Mouse (Mus musculus) CH12.LX (cell line): ENCODE measurements around the gene Chrm3. TPM values are rescaled to one million over a fixed set of nuclear protein-coding genes. Genes with fewer than 3 reads are reported as not detected.

ENCODE experiments used
- DNase-seq: peaks from one replicate; pipeline ENCODE4 v3.0.0-alpha.2; 2013; ENCODE audit errors: extremely low read depth
- H3K27ac ChIP-seq: 2 replicates; pipeline ENCODE4 v1.5.1; 2012; ENCODE audit warnings: low read depth, mild to moderate bottlenecking, control low read depth, moderate library complexity; ENCODE audit not compliant: insufficient read depth
- H3K27me3 ChIP-seq: replicated peaks from 2 replicates; pipeline ENCODE3; 2012; ENCODE audit warnings: inconsistent platforms
- H3K36me3 ChIP-seq, 2 experiments: replicated peaks in 1 of 2; 2 replicates each; pipeline versions ENCODE3 to v1.6.1; 2012; ENCODE audit warnings: inconsistent platforms in 1 of 2, low read length in 1 of 2, mild to moderate bottlenecking in 1 of 2, mixed read lengths in 1 of 2, moderate library complexity in 1 of 2; ENCODE audit not compliant: control insufficient read depth in 1 of 2, insufficient read depth in 1 of 2
- H3K4me1 ChIP-seq, 2 experiments: 2 replicates each; pipeline ENCODE4 v1.6.1; 2012; ENCODE audit warnings: inconsistent platforms in 1 of 2, moderate library complexity in 1 of 2; ENCODE audit not compliant: insufficient read depth in 2 of 2, control insufficient read depth in 1 of 2
- H3K4me2 ChIP-seq: 2 replicates; pipeline ENCODE4 v1.6.1; 2012; ENCODE audit warnings: low read depth, mild to moderate bottlenecking, control low read depth; ENCODE audit not compliant: poor library complexity, insufficient read depth, severe bottlenecking
- H3K4me3 ChIP-seq, 3 experiments: fragments of 150-350 bp in 1 of 3; sonication (generic) in 1 of 3; replicated peaks in 1 of 3; 2 replicates each; pipeline versions ENCODE3 to v1.5.1; 2011 to 2012; ENCODE audit warnings: low read depth in 2 of 3, low read length in 2 of 3, mild to moderate bottlenecking in 2 of 3, moderate library complexity in 2 of 3, control low read depth in 1 of 3, improper control_type of control experiment in 1 of 3, inconsistent platforms in 1 of 3, mixed read lengths in 1 of 3; ENCODE audit not compliant: poor library complexity in 1 of 3
- H3K79me2 ChIP-seq: replicated peaks from 2 replicates; pipeline ENCODE4 v1.6.1; 2012; ENCODE audit warnings: mild to moderate bottlenecking, moderate library complexity; ENCODE audit not compliant: control insufficient read depth, poor library complexity, insufficient read depth, severe bottlenecking; ENCODE audit errors: extremely low read depth
- H3K9ac ChIP-seq: 2 replicates; pipeline ENCODE4 v1.6.1; 2012; ENCODE audit warnings: low read depth, mild to moderate bottlenecking, control low read depth, moderate library complexity; ENCODE audit not compliant: insufficient read depth
- H3K9me3 ChIP-seq: replicated peaks from 2 replicates; pipeline ENCODE3; 2012; ENCODE audit warnings: low read length, inconsistent platforms, mixed read lengths
- CHD1 ChIP-seq: IDR thresholded peaks from 2 replicates; pipeline ENCODE4 v1.6.1; 2012; ENCODE audit warnings: low read depth, low read length, improper control_type of control experiment, inconsistent platforms
- E2F4 ChIP-seq: IDR thresholded peaks from 2 replicates; pipeline ENCODE4 v1.6.1; 2011; ENCODE audit warnings: low read depth, low read length, improper control_type of control experiment; ENCODE audit not compliant: insufficient replicate concordance
- ELF1 ChIP-seq: IDR thresholded peaks from 2 replicates; pipeline ENCODE4 v1.6.1; 2014; ENCODE audit warnings: low read depth, mild to moderate bottlenecking, inconsistent platforms, low read length, improper control_type of control experiment
- ETS1 ChIP-seq: conservative IDR thresholded peaks from 2 replicates; pipeline ENCODE4 v1.6.1; 2012; ENCODE audit warnings: low read depth, mild to moderate bottlenecking, inconsistent platforms, low read length, improper control_type of control experiment, moderate library complexity
- HCFC1 ChIP-seq: IDR thresholded peaks from 2 replicates; pipeline ENCODE4 v1.6.1; 2012; ENCODE audit warnings: low read depth, mild to moderate bottlenecking, inconsistent platforms, low read length, improper control_type of control experiment
- IRF4 ChIP-seq: IDR thresholded peaks from 2 replicates; pipeline ENCODE4 v1.6.1; 2014; ENCODE audit warnings: low read depth, mild to moderate bottlenecking, inconsistent platforms, low read length, improper control_type of control experiment
- KAT2A ChIP-seq: IDR thresholded peaks from 2 replicates; pipeline ENCODE4 v1.6.1; 2012; ENCODE audit warnings: low read length, improper control_type of control experiment, inconsistent platforms; ENCODE audit not compliant: insufficient replicate concordance
- MAX ChIP-seq: IDR thresholded peaks from 2 replicates; pipeline ENCODE4 v1.6.1; 2011; ENCODE audit warnings: low read length, improper control_type of control experiment
- MEF2A ChIP-seq: IDR thresholded peaks from 2 replicates; pipeline ENCODE4 v1.6.1; 2014; ENCODE audit warnings: low read depth, mild to moderate bottlenecking, inconsistent platforms, low read length, improper control_type of control experiment, borderline replicate concordance
- MXI1 ChIP-seq: IDR thresholded peaks from 2 replicates; pipeline ENCODE4 v1.6.1; 2011; ENCODE audit warnings: mild to moderate bottlenecking, low read depth, low read length, improper control_type of control experiment
- MYC ChIP-seq: IDR thresholded peaks from 2 replicates; pipeline ENCODE4 v1.6.1; 2011; ENCODE audit warnings: low read depth, mild to moderate bottlenecking, improper control_type of control experiment, low read length
- NELFE ChIP-seq: IDR thresholded peaks from 2 replicates; pipeline ENCODE4 v1.6.1; 2011; ENCODE audit warnings: low read depth, low read length, improper control_type of control experiment
- NRF1 ChIP-seq: IDR thresholded peaks from 2 replicates; pipeline ENCODE4 v1.6.1; 2014; ENCODE audit warnings: low read depth, mild to moderate bottlenecking, inconsistent platforms, low read length, improper control_type of control experiment, moderate library complexity
- POLR2A ChIP-seq: IDR thresholded peaks from 2 replicates; pipeline ENCODE4 v1.6.1; 2011; ENCODE audit warnings: low read depth, mild to moderate bottlenecking, improper control_type of control experiment, low read length
- POLR2AphosphoS2 ChIP-seq: IDR thresholded peaks from 2 replicates; pipeline ENCODE4 v1.6.1; 2011; ENCODE audit warnings: low read depth, low read length, improper control_type of control experiment
- RAD21 ChIP-seq: IDR thresholded peaks from 2 replicates; pipeline ENCODE4 v1.6.1; 2011; ENCODE audit warnings: low read depth, mild to moderate bottlenecking, low read length, improper control_type of control experiment, moderate library complexity
- RCOR1 ChIP-seq: conservative IDR thresholded peaks from 2 replicates; pipeline ENCODE4 v1.6.1; 2012; ENCODE audit warnings: low read depth, mild to moderate bottlenecking, inconsistent platforms, low read length, improper control_type of control experiment
- SMC3 ChIP-seq: IDR thresholded peaks from 2 replicates; pipeline ENCODE4 v1.6.1; 2011; ENCODE audit warnings: low read depth, low read length, improper control_type of control experiment
- TCF12 ChIP-seq: IDR thresholded peaks from 2 replicates; pipeline ENCODE4 v1.6.1; 2014; ENCODE audit warnings: low read depth, mild to moderate bottlenecking, inconsistent platforms, low read length, improper control_type of control experiment
- USF1 ChIP-seq: IDR thresholded peaks from 2 replicates; pipeline ENCODE4 v1.6.1; 2014; ENCODE audit warnings: low read depth, mild to moderate bottlenecking, inconsistent platforms, low read length, improper control_type of control experiment
- USF2 ChIP-seq: conservative IDR thresholded peaks from 2 replicates; pipeline ENCODE4 v1.6.1; 2011; ENCODE audit warnings: low read depth, low read length, improper control_type of control experiment
- ZMIZ1 ChIP-seq: IDR thresholded peaks from 2 replicates; pipeline ENCODE4 v1.6.1; 2012; ENCODE audit warnings: low read depth, mild to moderate bottlenecking, inconsistent platforms, low read length, improper control_type of control experiment
- dilution Hi-C: fragments of 300-500 bp; cut with MboI; formaldehyde crosslinking; loops from 2 replicates; pipeline ENCODE4 v1.14.3; 2020; ENCODE audit warnings: low sequenced_read_pairs; ENCODE audit not compliant: extremely low pct_unique_long_range_greater_than_20kb, extremely low pct_ligation_motif_present
- in situ Hi-C: fragments of 300-500 bp; cut with MboI; formaldehyde crosslinking; loops from 3 replicates; pipeline ENCODE4 v1.14.3; 2019; ENCODE audit warnings: low sequenced_read_pairs, low pct_ligation_motif_present, low pct_unique_long_range_greater_than_20kb, mixed read lengths
- polyA plus RNA-seq: library from polyadenylated mRNA; unstranded; fragments of >175 nt; gene quantifications from 2 replicates; pipeline ENCODE4 v1.2.1, GENCODE M21; 2012; ENCODE audit warnings: low read depth; ENCODE audit not compliant: insufficient read length
- total RNA-seq, 2 experiments: library from RNA; depleted of rRNA; stranded (reverse); fragments of 300-350 nt in 1 of 2; fragments of >200 nt in 1 of 2; gene quantifications; 2 replicates each; pipeline ENCODE4 v1.2.3; 2012 to 2014

The Chrm3 gene
- total and polyA plus RNA-seq, 3 experiments, result not detected

DNA sequence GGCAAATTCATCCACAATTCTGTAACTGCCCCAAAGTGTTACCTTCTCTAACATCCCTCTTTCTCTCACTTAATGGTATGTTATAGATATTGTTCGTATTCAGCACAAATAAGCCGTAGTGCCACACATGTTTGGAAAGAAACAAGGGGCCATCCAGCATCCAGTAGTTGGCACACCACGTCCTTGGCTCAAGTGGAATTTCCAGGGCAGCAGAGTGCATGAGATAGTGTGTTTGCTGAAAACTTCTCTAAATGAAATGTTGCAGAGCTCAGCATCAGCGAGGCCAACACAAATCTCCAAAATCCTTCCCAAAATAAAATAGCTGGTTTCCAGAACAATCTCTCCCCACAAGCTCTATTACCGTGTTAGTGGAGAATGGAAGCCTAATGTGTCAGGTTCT, 473.4 kb downstream of the Chrm3 start:
- no peaks in the 10 kb centered on the region for H3K9me3 ChIP-seq
- no peak for DNase-seq
- H3K4me2 ChIP-seq, result no peak overlapping the region
- H3K4me1 ChIP-seq, result no peaks in the 10 kb centered on the region
- H3K27me3 ChIP-seq, result no peaks in the 10 kb centered on the region
- H3K9ac ChIP-seq, result no peak overlapping the region
- dilution Hi-C loops (no loop called here), in situ Hi-C loops (loop anchor here (25.0 kb wide), 1 partner anchor 450 kb away; no protein-coding TSS in a partner anchor)
- no peak for TF ChIP-seq IRF4
- no peak for TF ChIP-seq HCFC1
- no peak for TF ChIP-seq MYC
- no peak for TF ChIP-seq ETS1
- no peak for TF ChIP-seq NRF1
- H3K4me3 ChIP-seq, result no peak overlapping the region
- no peak overlapping the region for H3K27ac ChIP-seq
- H3K79me2 ChIP-seq, result no peaks in the 10 kb centered on the region
- no peaks in the 10 kb centered on the region for H3K36me3 ChIP-seq

DNA sequence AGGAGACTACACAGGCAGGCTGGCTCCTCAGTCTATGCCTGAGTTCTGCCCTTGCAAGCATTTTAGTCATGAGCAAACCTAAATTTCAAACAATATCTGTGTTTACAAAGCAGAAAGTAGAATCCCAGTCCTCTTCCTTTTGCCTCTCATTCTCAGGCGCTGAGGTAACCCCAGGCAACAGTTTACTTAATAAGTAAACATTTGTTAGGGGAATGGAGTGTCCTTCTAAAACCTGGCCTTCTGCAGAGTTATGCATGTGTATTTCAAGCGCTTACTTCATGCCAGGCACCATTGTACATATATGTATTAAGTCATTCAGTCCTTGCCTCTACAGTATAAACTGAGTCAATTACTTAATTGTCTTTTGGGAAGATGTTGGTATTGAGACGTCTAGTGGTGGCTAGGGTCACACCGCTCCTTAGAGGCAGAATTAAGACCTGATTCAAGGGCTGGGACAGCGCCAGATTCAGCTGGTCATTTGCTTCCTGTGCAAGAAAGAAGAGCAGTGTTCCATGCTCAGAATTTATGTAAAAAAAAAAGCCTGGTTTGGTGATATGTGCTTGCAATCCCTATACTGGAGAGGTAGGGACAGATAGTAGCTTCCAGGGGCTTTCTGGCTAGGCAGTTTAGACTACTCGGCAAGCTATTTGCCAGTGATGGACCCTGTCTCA, 474.0 kb downstream of the Chrm3 start:
- no peak for DNase-seq
- Histone ChIP-seq H3K4me1 (no peaks in the 10 kb centered on the region), H3K27ac (no peak overlapping the region), H3K9ac (no peak overlapping the region), H3K27me3 (no peaks in the 10 kb centered on the region), H3K9me3 (no peaks in the 10 kb centered on the region), H3K4me2 (no peak overlapping the region), H3K79me2 (no peaks in the 10 kb centered on the region), H3K36me3 (no peaks in the 10 kb centered on the region), H3K4me3 (no peak overlapping the region)
- TF ChIP-seq POLR2A, result no peak
- no peak for TF ChIP-seq MAX
- TF ChIP-seq KAT2A, result no peak
- TF ChIP-seq ELF1, result no peak
- TF ChIP-seq RCOR1, result no peak
- TF ChIP-seq NELFE, result no peak
- TF ChIP-seq RAD21, result no peak
- TF ChIP-seq CHD1, result no peak
- no peak for TF ChIP-seq USF1
- no peak for TF ChIP-seq E2F4
- no peak for TF ChIP-seq USF2
- no peak for TF ChIP-seq SMC3
- TF ChIP-seq ZMIZ1, result no peak
- TF ChIP-seq MEF2A, result no peak
- TF ChIP-seq TCF12, result no peak
- TF ChIP-seq MXI1, result no peak
- no peak for TF ChIP-seq POLR2AphosphoS2
- dilution Hi-C loops, result no loop called here
- in situ Hi-C loops, result loop anchor here (25.0 kb wide), 1 partner anchor 451 kb away; no protein-coding TSS in a partner anchor
